Mouse (Mus musculus) MEL (cell line): ENCODE data around the gene Cntd1. TPM values are rescaled to one million over a fixed set of nuclear protein-coding genes. Genes with fewer than 3 reads are reported as not detected.

Source experiments
- DNase-seq: peaks from one replicate; pipeline ENCODE4 v3.0.0; 2011; ENCODE audit warnings: low read depth, low spot score
- H3K27ac ChIP-seq: 2 replicates; pipeline ENCODE4 v1.5.1; 2012; ENCODE audit warnings: low read depth, mild to moderate bottlenecking, control low read depth, low read length, moderate library complexity; ENCODE audit not compliant: control insufficient read depth
- H3K27me3 ChIP-seq, 2 experiments: fragments of 150-350 bp in 1 of 2; sonication (generic) in 1 of 2; 2 replicates each; pipeline ENCODE4 v1.6.1; 2012; ENCODE audit warnings: low read length in 2 of 2, mild to moderate bottlenecking in 2 of 2, improper control_type of control experiment in 1 of 2, moderate library complexity in 1 of 2; ENCODE audit not compliant: insufficient read depth in 2 of 2, control insufficient read depth in 1 of 2
- H3K36me3 ChIP-seq, 2 experiments: 2 replicates each; pipeline ENCODE4 v1.6.1; 2012 to 2014; ENCODE audit warnings: low read length in 2 of 2, improper control_type of control experiment in 1 of 2, inconsistent platforms in 1 of 2, mild to moderate bottlenecking in 1 of 2; ENCODE audit not compliant: insufficient read depth in 2 of 2, control insufficient read depth in 1 of 2
- H3K4me1 ChIP-seq, 2 experiments: fragments of 150-350 bp in 1 of 2; sonication (generic) in 1 of 2; 2 replicates each; pipeline ENCODE4 v1.6.1; 2012; ENCODE audit warnings: low read length in 2 of 2, improper control_type of control experiment in 1 of 2, mild to moderate bottlenecking in 1 of 2; ENCODE audit not compliant: insufficient read depth in 2 of 2, control insufficient read depth in 1 of 2
- H3K4me3 ChIP-seq, 2 experiments: fragments of 150-350 bp in 1 of 2; sonication (generic) in 1 of 2; 2 replicates each; pipeline ENCODE4 v1.5.1; 2012; ENCODE audit warnings: low read depth in 2 of 2, low read length in 2 of 2, mild to moderate bottlenecking in 2 of 2, moderate library complexity in 2 of 2, control low read depth in 1 of 2, improper control_type of control experiment in 1 of 2; ENCODE audit not compliant: control insufficient read depth in 1 of 2, insufficient read depth in 1 of 2
- H3K79me2 ChIP-seq: 2 replicates; pipeline ENCODE4 v1.6.1; 2012; ENCODE audit warnings: mild to moderate bottlenecking, low read length, moderate library complexity; ENCODE audit not compliant: control insufficient read depth, poor library complexity, insufficient read depth
- H3K9ac ChIP-seq: 2 replicates; pipeline ENCODE4 v1.6.1; 2012; ENCODE audit warnings: low read depth, mild to moderate bottlenecking, control low read depth, low read length, moderate library complexity; ENCODE audit not compliant: control insufficient read depth, poor library complexity, severe bottlenecking
- H3K9me3 ChIP-seq: fragments of 150-350 bp; sonication (generic); replicated peaks from 2 replicates; pipeline ENCODE4 v1.6.1; 2012; ENCODE audit warnings: mild to moderate bottlenecking, low read length, improper control_type of control experiment, moderate library complexity; ENCODE audit not compliant: insufficient read depth
- BHLHE40 ChIP-seq: IDR thresholded peaks from 2 replicates; pipeline ENCODE4 v1.6.1; 2012; ENCODE audit warnings: low read depth, mild to moderate bottlenecking, inconsistent platforms, low read length, improper control_type of control experiment, borderline replicate concordance
- CHD1 ChIP-seq: IDR thresholded peaks from 2 replicates; pipeline ENCODE4 v1.6.1; 2012; ENCODE audit warnings: low read depth, mild to moderate bottlenecking, inconsistent platforms, low read length, improper control_type of control experiment
- ELF1 ChIP-seq: IDR thresholded peaks from 2 replicates; pipeline ENCODE4 v1.6.1; 2014; ENCODE audit warnings: low read depth, mild to moderate bottlenecking, inconsistent platforms, low read length, improper control_type of control experiment, moderate library complexity
- EP300 ChIP-seq, 2 experiments: IDR thresholded peaks; 2 replicates each; pipeline ENCODE4 v1.6.1; 2011; ENCODE audit warnings: improper control_type of control experiment in 2 of 2, low read length in 2 of 2, low read depth in 1 of 2, mild to moderate bottlenecking in 1 of 2
- GATA1 ChIP-seq: IDR thresholded peaks from 2 replicates; pipeline ENCODE4 v1.6.1; 2011; ENCODE audit warnings: low read depth, low read length, improper control_type of control experiment
- HCFC1 ChIP-seq: IDR thresholded peaks from 2 replicates; pipeline ENCODE4 v1.6.1; 2012; ENCODE audit warnings: low read depth, mild to moderate bottlenecking, inconsistent platforms, low read length, improper control_type of control experiment, moderate library complexity
- JUND ChIP-seq: IDR thresholded peaks from 2 replicates; pipeline ENCODE4 v1.6.1; 2011; ENCODE audit warnings: low read depth, mild to moderate bottlenecking, improper control_type of control experiment, low read length
- MAFK ChIP-seq: IDR thresholded peaks from 2 replicates; pipeline ENCODE4 v1.6.1; 2011; ENCODE audit warnings: low read depth, mild to moderate bottlenecking, low read length, improper control_type of control experiment, borderline replicate concordance
- MAX ChIP-seq: IDR thresholded peaks from 2 replicates; pipeline ENCODE4 v1.6.1; 2011; ENCODE audit warnings: low read length, improper control_type of control experiment
- MXI1 ChIP-seq: IDR thresholded peaks from 2 replicates; pipeline ENCODE4 v1.6.1; 2011; ENCODE audit warnings: mild to moderate bottlenecking, low read depth, low read length, improper control_type of control experiment
- NELFE ChIP-seq: IDR thresholded peaks from 2 replicates; pipeline ENCODE4 v1.6.1; 2011; ENCODE audit warnings: low read depth, low read length, improper control_type of control experiment
- POLR2A ChIP-seq, 2 experiments: IDR thresholded peaks; 2 replicates each; pipeline ENCODE4 v1.6.1; 2011 to 2012; ENCODE audit warnings: low read length in 2 of 2, mild to moderate bottlenecking in 2 of 2, control low read depth in 1 of 2, improper control_type of control experiment in 1 of 2, low read depth in 1 of 2, moderate library complexity in 1 of 2; ENCODE audit not compliant: control insufficient read depth in 1 of 2, insufficient read depth in 1 of 2, poor library complexity in 1 of 2
- POLR2AphosphoS2 ChIP-seq: IDR thresholded peaks from 2 replicates; pipeline ENCODE4 v1.6.1; 2011; ENCODE audit warnings: low read length, improper control_type of control experiment
- RAD21 ChIP-seq: IDR thresholded peaks from 2 replicates; pipeline ENCODE4 v1.6.1; 2011; ENCODE audit warnings: mild to moderate bottlenecking, low read depth, low read length, improper control_type of control experiment
- TAL1 ChIP-seq: IDR thresholded peaks from 2 replicates; pipeline ENCODE4 v1.6.1; 2012; ENCODE audit warnings: mild to moderate bottlenecking, inconsistent platforms, low read length, moderate library complexity, mixed read lengths
- TBP ChIP-seq: IDR thresholded peaks from 2 replicates; pipeline ENCODE4 v1.8.0; 2011; ENCODE audit warnings: low read depth, low read length, improper control_type of control experiment
- ZNF384 ChIP-seq: IDR thresholded peaks from 2 replicates; pipeline ENCODE4 v1.6.1; 2012; ENCODE audit warnings: low read depth, mild to moderate bottlenecking, inconsistent platforms, low read length, improper control_type of control experiment
- polyA plus RNA-seq, 2 experiments: library from polyadenylated mRNA; stranded (reverse) in 1 of 2; unstranded in 1 of 2; fragments of >175 nt in 1 of 2; fragments of >200 nt in 1 of 2; gene quantifications; 2 replicates each; pipeline versions ENCODE4 v1.2.1 to v1.2.4; 2012; ENCODE audit warnings: low replicate concordance in 2 of 2, low read depth in 1 of 2; ENCODE audit not compliant: insufficient read length in 2 of 2, insufficient read depth in 1 of 2, missing spikeins in 1 of 2
- total RNA-seq: library from RNA; depleted of rRNA; stranded (reverse); fragments of 300-350 nt; gene quantifications from 2 replicates; pipeline ENCODE4 v1.2.3, GENCODE M21; 2012

Gene Cntd1
- total and polyA plus RNA-seq, 3 experiments, result 0.84 to 2.4 TPM; not detected in 1

DNA sequence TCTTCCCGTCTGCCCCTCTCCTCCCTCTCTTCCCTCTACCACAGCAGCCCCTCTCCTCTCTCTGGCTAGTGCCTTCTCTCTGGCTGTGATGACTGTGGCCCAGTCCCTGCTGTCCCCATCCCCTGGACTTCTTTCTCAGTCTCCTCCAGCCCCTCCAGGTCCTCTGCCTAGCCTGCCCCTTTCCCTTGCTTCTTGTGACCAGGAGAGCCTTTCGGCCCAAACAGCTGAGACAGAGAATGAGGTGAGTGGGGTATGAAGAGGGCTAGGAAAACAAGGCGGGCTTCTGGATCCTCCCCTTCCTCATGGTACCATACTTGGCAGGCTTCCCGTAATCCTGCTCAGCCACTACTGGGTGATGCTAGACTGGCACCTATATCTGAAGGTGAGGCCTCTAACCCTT lies 3.5 kb upstream of the Cntd1 start:
- no peak for TF ChIP-seq RAD21
- no peak for TF ChIP-seq EP300 (IDR thresholded peaks at IDR 0.05; ENCODE audit: low read depth in 1 of 2, low read length in 2 of 2)
- TF ChIP-seq POLR2A (IDR thresholded peaks at IDR 0.05; ENCODE audit: control insufficient read depth in 1 of 2, insufficient read depth in 1 of 2, low read depth in 1 of 2, low read length in 2 of 2, poor library complexity in 1 of 2), result 0 out of 4 replicates have a peak, but pooled peaks of 1 of the 2 experiments have one; percentile 16
- TF ChIP-seq POLR2AphosphoS2, result peak; percentile 55; the same call in 1 of the 2 replicates
- no peak for TF ChIP-seq TBP
- no peak for TF ChIP-seq MAFK
- no peak for TF ChIP-seq ELF1
- peaks cover 15% of the 10 kb centered on the region for H3K79me2 ChIP-seq
- no peak overlapping the region for H3K27ac ChIP-seq
- peaks cover 0 to 13% of the 10 kb centered on the region in 2 experiments; a peak in 2 of 4 replicates for H3K36me3 ChIP-seq
- H3K4me1 ChIP-seq, result peaks cover 0 to 18% of the 10 kb centered on the region in 2 experiments; a peak in 3 of 4 replicates
- H3K4me3 ChIP-seq, result no peak overlapping the region
- DNase-seq, result no peak
- H3K9ac ChIP-seq, result no peak overlapping the region
- H3K9me3 ChIP-seq, result no peaks in the 10 kb centered on the region
- H3K27me3 ChIP-seq, result no peaks in the 10 kb centered on the region

DNA sequence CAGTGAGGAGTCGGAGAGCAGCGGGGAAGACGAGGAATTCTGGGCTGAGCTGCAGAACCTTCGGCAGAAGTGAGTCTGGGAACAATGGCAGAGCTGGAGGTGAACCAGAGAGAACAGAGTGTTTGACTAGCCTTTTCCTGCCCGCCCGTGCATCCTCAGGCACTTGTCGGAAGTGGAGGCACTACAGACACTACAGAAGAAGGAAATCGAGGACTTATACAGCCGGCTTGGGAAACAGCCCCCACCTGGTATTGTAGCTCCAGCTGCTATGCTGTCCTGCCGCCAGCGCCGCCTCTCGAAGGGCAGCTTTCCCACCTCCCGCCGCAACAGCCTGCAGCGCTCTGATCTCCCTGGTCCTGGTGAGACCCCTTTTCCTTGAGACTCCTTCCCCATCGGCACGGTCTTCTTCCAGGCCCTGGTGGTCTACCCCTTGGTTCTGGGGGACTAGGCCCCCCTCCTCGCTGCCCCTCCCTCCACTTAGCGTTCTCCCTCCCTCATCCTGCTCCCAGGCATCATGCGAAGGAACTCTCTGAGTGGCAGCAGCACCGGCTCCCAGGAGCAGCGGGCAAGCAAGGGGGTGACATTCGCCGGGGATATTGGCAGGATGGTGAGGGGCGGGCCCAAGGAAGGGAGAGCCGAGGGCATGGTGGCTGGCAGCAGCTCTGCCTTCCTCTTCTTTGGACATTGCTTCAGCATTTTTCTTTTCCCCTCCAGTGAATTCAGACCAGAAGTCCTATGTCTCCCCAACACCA lies 2.3 kb upstream of the Cntd1 start:
- no peak for DNase-seq
- Histone ChIP-seq H3K27me3 (no peaks in the 10 kb centered on the region), H3K4me1 (peaks cover 0 to 18% of the 10 kb centered on the region in 2 experiments; a peak in 3 of 4 replicates), H3K27ac (no peak overlapping the region), H3K4me3 (no peak overlapping the region), H3K9me3 (no peaks in the 10 kb centered on the region), H3K36me3 (peaks cover 0 to 13% of the 10 kb centered on the region in 2 experiments; a peak in 2 of 4 replicates), H3K9ac (no peak overlapping the region), H3K79me2 (peaks cover 15% of the 10 kb centered on the region)
- no peak for TF ChIP-seq POLR2A (IDR thresholded peaks at IDR 0.05; ENCODE audit: control insufficient read depth in 1 of 2, insufficient read depth in 1 of 2, low read depth in 1 of 2, low read length in 2 of 2, poor library complexity in 1 of 2)
- TF ChIP-seq HCFC1, result no peak
- TF ChIP-seq CHD1, result no peak

DNA sequence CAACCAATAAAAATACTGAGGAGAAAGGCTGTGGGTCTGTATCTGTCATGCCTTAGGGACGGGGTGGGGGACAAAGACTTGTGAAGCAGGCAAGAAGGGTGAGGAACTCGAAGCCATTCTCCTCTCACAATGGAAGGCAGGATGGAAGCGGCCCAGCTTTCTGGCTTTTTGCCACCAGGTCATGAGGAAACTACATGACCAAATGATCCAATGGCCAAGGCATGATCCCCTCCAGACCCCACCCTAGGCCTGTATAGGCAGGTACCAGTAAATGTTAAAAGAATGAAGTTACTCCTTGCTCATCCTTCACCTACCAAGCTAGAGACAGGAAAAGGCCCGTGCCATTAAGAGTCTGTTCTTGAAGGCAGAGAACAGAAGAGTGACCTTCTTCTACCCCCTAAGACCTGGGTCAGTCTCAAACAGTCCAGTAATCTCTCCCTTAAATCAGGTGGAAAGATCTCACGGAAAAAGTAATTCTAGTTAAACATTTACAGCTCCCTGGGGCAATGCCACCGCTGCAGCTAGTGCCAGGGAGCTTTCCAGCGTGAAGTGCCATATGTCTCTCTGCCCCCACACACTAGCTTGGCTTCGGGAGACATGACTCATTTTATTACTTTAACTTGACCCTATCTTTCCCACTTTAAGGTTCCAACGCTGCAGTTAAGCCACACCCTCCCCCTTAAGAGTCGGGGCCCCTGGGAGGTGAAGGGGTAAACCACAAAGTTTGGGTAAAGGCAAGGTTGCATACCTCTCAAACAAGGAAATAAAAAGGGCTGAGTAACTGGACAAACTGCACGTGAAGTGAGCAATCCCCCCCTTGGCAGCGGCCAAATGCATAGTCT lies 1.2 kb upstream of the Cntd1 start:
- Histone ChIP-seq H3K4me1 (peaks cover 0 to 18% of the 10 kb centered on the region in 2 experiments; a peak in 3 of 4 replicates), H3K4me3 (peak overlapping the region; percentile 76 to 80), H3K79me2 (peaks cover 15% of the 10 kb centered on the region), H3K9me3 (no peaks in the 10 kb centered on the region), H3K9ac (peak overlapping the region; percentile 79), H3K36me3 (peaks cover 0 to 13% of the 10 kb centered on the region in 2 experiments; a peak in 2 of 4 replicates), H3K27ac (peak overlapping the region; percentile 69), H3K27me3 (no peaks in the 10 kb centered on the region)
- TF ChIP-seq MXI1, result 0 out of 2 replicates have a peak, but pooled peaks have one; percentile 0
- TF ChIP-seq TBP, result peak; percentile 76
- TF ChIP-seq ZNF384, result no peak
- peak; percentile 35; the same call in 1 of the 2 replicates for TF ChIP-seq NELFE
- TF ChIP-seq JUND, result no peak
- peak; percentile 45 to 51; a peak in 3 of 4 replicates for TF ChIP-seq EP300 (IDR thresholded peaks at IDR 0.05; ENCODE audit: low read depth in 1 of 2, low read length in 2 of 2)
- 0 out of 2 replicates have a peak, but pooled peaks have one; percentile 10 for TF ChIP-seq MAX
- TF ChIP-seq POLR2A (IDR thresholded peaks at IDR 0.05; ENCODE audit: control insufficient read depth in 1 of 2, insufficient read depth in 1 of 2, low read depth in 1 of 2, low read length in 2 of 2, poor library complexity in 1 of 2), result peak in 1 of 2 experiments; percentile 56; a peak in 3 of 4 replicates
- TF ChIP-seq GATA1, result 0 out of 2 replicates have a peak, but pooled peaks have one; percentile 6
- TF ChIP-seq BHLHE40, result peak; percentile 46; the same call in 1 of the 2 replicates
- TF ChIP-seq TAL1, result no peak
- peak; percentile 78 for DNase-seq
